Mouse (Mus musculus) stomach, postnatal 0 days (tissue): ENCODE results near the gene Ttc23. TPM values are rescaled to one million over a fixed set of nuclear protein-coding genes. Genes with fewer than 3 reads are reported as not detected.

Source experiments
- ATAC-seq: fragments of 200-750 bp; cut with Nextera tagmentation; 2 replicates; pipeline ENCODE4 v1.8.0; 2017; ENCODE audit not compliant: low FRiP score, low TSS enrichment
- DNase-seq: peaks from one replicate; pipeline ENCODE4 v3.0.0-alpha.2; 2016; ENCODE audit warnings: low spot score
- H3K27ac ChIP-seq: fragments of 300-500 bp; sonication (generic); replicated peaks from 2 replicates; pipeline ENCODE4 v1.5.1; 2014; ENCODE audit warnings: mild to moderate bottlenecking, control low read depth
- H3K27me3 ChIP-seq: fragments of 300-500 bp; sonication (generic); 2 replicates; pipeline ENCODE4 v1.6.1; 2014; ENCODE audit warnings: low read length; ENCODE audit not compliant: control insufficient read depth, insufficient read depth
- H3K36me3 ChIP-seq: fragments of 300-500 bp; sonication (generic); 2 replicates; pipeline ENCODE4 v1.6.1; 2014; ENCODE audit warnings: low read length, mixed read lengths; ENCODE audit not compliant: control insufficient read depth, insufficient read depth
- H3K4me1 ChIP-seq: fragments of 300-500 bp; sonication (generic); replicated peaks from 2 replicates; pipeline ENCODE4 v1.6.1; 2014; ENCODE audit warnings: antibody characterized with exemption; ENCODE audit not compliant: control insufficient read depth, insufficient read depth
- H3K4me2 ChIP-seq: fragments of 300-500 bp; sonication (generic); replicated peaks from 2 replicates; pipeline ENCODE4 v1.6.1; 2014; ENCODE audit warnings: low read depth, mild to moderate bottlenecking, control low read depth, moderate library complexity
- H3K4me3 ChIP-seq: fragments of 300-500 bp; sonication (generic); 2 replicates; pipeline ENCODE4 v1.5.1; 2014; ENCODE audit warnings: low read depth, low read length, control low read depth
- H3K9ac ChIP-seq: fragments of 300-500 bp; sonication (generic); 2 replicates; pipeline ENCODE4 v1.6.1; 2014; ENCODE audit warnings: mild to moderate bottlenecking, low read length, control low read depth, mixed read lengths
- H3K9me3 ChIP-seq: fragments of 300-500 bp; sonication (generic); 2 replicates; pipeline ENCODE4 v1.6.1; 2016; ENCODE audit warnings: low read length; ENCODE audit not compliant: control insufficient read depth
- CTCF ChIP-seq: IDR thresholded peaks from 2 replicates; pipeline ENCODE4 v1.5.1; 2016; ENCODE audit warnings: antibody characterized with exemption, low read depth, mild to moderate bottlenecking, moderate library complexity
- EP300 ChIP-seq: optimal IDR thresholded peaks from 2 replicates; pipeline ENCODE3; 2016; ENCODE audit warnings: antibody characterized with exemption
- WGBS: fragments of 180-500 bp; shearing (Covaris S2); extraction: QIAGEN DNeasy Blood & Tissue Kit; methylation state at CpG from one replicate; pipeline ENCODE4 v1.1.7; 2014; 5-methylcytosine and 5-hydroxymethylcytosine counted together
- polyA plus RNA-seq: library from polyadenylated mRNA; unstranded; fragments of >200 nt; fragmentation: Nextera tagmentation; extraction: Ambion mirVana; gene quantifications from 2 replicates; pipeline ENCODE4 v1.2.1, GENCODE M21; 2015

Gene Ttc23
- polyA plus RNA-seq, 1 experiment from 2014 or later: 12.6 TPM

- no peak overlapping the region for H3K27ac ChIP-seq
- H3K9ac ChIP-seq: no peak overlapping the region
- no peaks in the 10 kb centered on the region for H3K4me1 ChIP-seq
- 82% methylated on average over 10 of the region's 10 CpGs for WGBS
- TF ChIP-seq CTCF (no peak), EP300 (no peak)
- H3K36me3 ChIP-seq: peaks cover 7% of the 10 kb centered on the region
- ATAC-seq (no peak), DNase-seq (no peak)
- no peak overlapping the region for H3K4me3 ChIP-seq
- H3K27me3 ChIP-seq: no peaks in the 10 kb centered on the region
- H3K9me3 ChIP-seq: no peaks in the 10 kb centered on the region
- no peak overlapping the region for H3K4me2 ChIP-seq
Observed at GRCm38 (mm10) chr7:67716925-67717324, 69.7 kb downstream of the Ttc23 start.

GRCm38 (mm10) chr7:67717520-67717919 lies 70.3 kb downstream of the Ttc23 start:
- no peak overlapping the region for H3K9ac ChIP-seq
- TF ChIP-seq CTCF (no peak), EP300 (no peak)
- no peaks in the 10 kb centered on the region for H3K9me3 ChIP-seq
- no peak for ATAC-seq
- H3K36me3 ChIP-seq: peaks cover 6% of the 10 kb centered on the region; the same call in 1 of the 2 replicates
- H3K27me3 ChIP-seq: no peaks in the 10 kb centered on the region
- no peak overlapping the region for H3K27ac ChIP-seq
- WGBS: 78% methylated on average over 3 of the region's 3 CpGs
- no peak overlapping the region for H3K4me3 ChIP-seq
- no peak for DNase-seq
- no peaks in the 10 kb centered on the region for H3K4me1 ChIP-seq
- no peak overlapping the region for H3K4me2 ChIP-seq

GRCm38 (mm10) chr7:67718804-67719203 lies 71.6 kb downstream of the Ttc23 start:
- 52% methylated on average over 8 of the region's 8 CpGs for WGBS
- Histone ChIP-seq H3K4me1 (no peaks in the 10 kb centered on the region), H3K36me3 (0 out of 2 replicates have a peak, but pooled peaks cover 2% of the 10 kb centered on the region), H3K9me3 (no peaks in the 10 kb centered on the region), H3K4me2 (no peak overlapping the region), H3K27me3 (no peaks in the 10 kb centered on the region), H3K9ac (no peak overlapping the region), H3K27ac (no peak overlapping the region), H3K4me3 (no peak overlapping the region)
- TF ChIP-seq EP300 (no peak), CTCF (no peak)
- DNase-seq (no peak), ATAC-seq (no peak)

DNA sequence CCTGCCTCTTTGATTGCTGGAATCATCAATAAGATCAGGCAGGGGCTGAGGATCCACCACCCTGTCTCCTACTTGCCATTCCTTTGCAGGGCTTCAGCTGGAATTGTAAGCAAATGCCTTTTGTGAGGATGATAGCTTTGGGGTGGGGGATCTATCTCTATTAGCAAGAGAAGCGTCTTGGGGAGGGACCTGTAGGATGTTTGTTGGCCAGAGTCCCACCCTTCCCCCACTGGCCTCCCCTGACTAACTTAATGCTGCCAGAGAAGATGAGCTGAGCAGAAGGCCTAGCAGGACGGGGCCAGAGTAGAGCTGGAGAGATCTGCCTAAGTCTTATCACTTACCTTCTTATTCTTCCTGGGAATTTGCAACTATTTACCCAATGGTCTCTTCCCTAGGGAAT lies 75.0 kb downstream of the Ttc23 start:
- Histone ChIP-seq H3K27ac (no peak overlapping the region), H3K27me3 (no peaks in the 10 kb centered on the region), H3K4me1 (no peaks in the 10 kb centered on the region), H3K4me3 (no peak overlapping the region), H3K9me3 (no peaks in the 10 kb centered on the region), H3K4me2 (no peak overlapping the region), H3K9ac (no peak overlapping the region), H3K36me3 (peaks cover 4% of the 10 kb centered on the region; the same call in 1 of the 2 replicates)
- no peak for ATAC-seq
- TF ChIP-seq CTCF (no peak), EP300 (no peak)
- 45% methylated on average over 2 of the region's 2 CpGs for WGBS
- DNase-seq: no peak

- H3K9me3 ChIP-seq: no peaks in the 10 kb centered on the region
- WGBS: 71% methylated on average over 4 of the region's 4 CpGs
- H3K27me3 ChIP-seq: no peaks in the 10 kb centered on the region
- no peak overlapping the region for H3K4me3 ChIP-seq
- peaks cover 8% of the 10 kb centered on the region for H3K36me3 ChIP-seq
- no peak overlapping the region for H3K27ac ChIP-seq
- TF ChIP-seq EP300 (no peak), CTCF (no peak)
- no peak overlapping the region for H3K4me2 ChIP-seq
- no peak overlapping the region for H3K9ac ChIP-seq
- H3K4me1 ChIP-seq: no peaks in the 10 kb centered on the region
- ATAC-seq (no peak), DNase-seq (no peak)
Observed at GRCm38 (mm10) chr7:67724536-67724935, 77.3 kb downstream of the Ttc23 start.

- Histone ChIP-seq H3K9ac (no peak overlapping the region), H3K4me3 (no peak overlapping the region), H3K4me2 (no peak overlapping the region), H3K4me1 (no peaks in the 10 kb centered on the region), H3K36me3 (peaks cover 6% of the 10 kb centered on the region), H3K9me3 (no peaks in the 10 kb centered on the region), H3K27ac (no peak overlapping the region), H3K27me3 (no peaks in the 10 kb centered on the region)
- 76% methylated on average over 9 of the region's 9 CpGs for WGBS
- DNase-seq (no peak), ATAC-seq (no peak)
- TF ChIP-seq CTCF: no peak
- TF ChIP-seq EP300: no peak
Observed at GRCm38 (mm10) chr7:67725016-67725415, 77.8 kb downstream of the Ttc23 start.
